Mouse (Mus musculus) neural tube, embryonic 13.5 days (tissue): ENCODE measurements around the gene Kctd7. TPM values are rescaled to one million over a fixed set of nuclear protein-coding genes. Genes with fewer than 3 reads are reported as not detected.
A peak's percentile ranks its signal among the peaks of the same experiment; 100 is the strongest.

Experiments used
- ATAC-seq: fragments of 200-750 bp; cut with Nextera tagmentation; 2 replicates; pipeline ENCODE4 v1.8.0; 2017; ENCODE audit warnings: low read depth, mild to moderate bottlenecking, moderate TSS enrichment, moderate library complexity
- H3K27ac ChIP-seq: fragments of 300-500 bp; sonication (generic); replicated peaks from 2 replicates; pipeline ENCODE4 v1.5.1; 2015; ENCODE audit warnings: moderate library complexity, mild to moderate bottlenecking, inconsistent platforms
- H3K27me3 ChIP-seq: fragments of 300-500 bp; sonication (generic); 2 replicates; pipeline ENCODE4 v1.6.1; 2015; ENCODE audit warnings: mild to moderate bottlenecking, inconsistent platforms
- H3K36me3 ChIP-seq: fragments of 300-500 bp; sonication (generic); 2 replicates; pipeline ENCODE4 v1.6.1; 2015; ENCODE audit warnings: mild to moderate bottlenecking, inconsistent platforms
- H3K4me1 ChIP-seq: fragments of 300-500 bp; sonication (generic); replicated peaks from 2 replicates; pipeline ENCODE4 v1.6.1; 2015; ENCODE audit warnings: inconsistent platforms
- H3K4me2 ChIP-seq: fragments of 300-500 bp; sonication (generic); 2 replicates; pipeline ENCODE4 v1.6.1; 2015; ENCODE audit warnings: inconsistent platforms, mild to moderate bottlenecking, moderate library complexity
- H3K4me3 ChIP-seq: fragments of 300-500 bp; sonication (generic); 2 replicates; pipeline ENCODE4 v1.5.1; 2015; ENCODE audit warnings: mild to moderate bottlenecking, inconsistent platforms
- H3K9ac ChIP-seq: fragments of 300-500 bp; sonication (generic); 2 replicates; pipeline ENCODE4 v1.6.1; 2015; ENCODE audit warnings: moderate library complexity, mild to moderate bottlenecking, inconsistent platforms
- H3K9me3 ChIP-seq: fragments of 300-500 bp; sonication (generic); 2 replicates; pipeline ENCODE4 v1.6.1; 2016; ENCODE audit warnings: inconsistent platforms
- WGBS: fragments of 180-500 bp; shearing (Covaris S2); methylation state at CpG from one replicate; pipeline ENCODE4 v1.1.7; 2015; 5-methylcytosine and 5-hydroxymethylcytosine counted together
- polyA plus RNA-seq: library from polyadenylated mRNA; unstranded; fragments of >200 nt; fragmentation: Nextera tagmentation; extraction: Ambion mirVana; gene quantifications from 2 replicates; pipeline ENCODE4 v1.2.1, GENCODE M21; 2015

Kctd7 gene
- polyA plus RNA-seq, 1 experiment from 2014 or later: 16.7 TPM

GRCm38 (mm10) chr5:130120070-130120736, 24.5 kb upstream of the Kctd7 start:
- Histone ChIP-seq H3K4me3 (no peak overlapping the region), H3K9ac (no peak overlapping the region), H3K27ac (0 out of 2 replicates have a peak overlapping the region, but pooled peaks have one; percentile 0), H3K4me2 (no peak overlapping the region), H3K36me3 (peaks cover 11% of the 10 kb centered on the region; the same call in 1 of the 2 replicates), H3K4me1 (peaks cover 39% of the 10 kb centered on the region), H3K9me3 (no peaks in the 10 kb centered on the region), H3K27me3 (no peaks in the 10 kb centered on the region)
- WGBS: 87% methylated on average over 12 of the region's 12 CpGs
- no peak for ATAC-seq

DNA sequence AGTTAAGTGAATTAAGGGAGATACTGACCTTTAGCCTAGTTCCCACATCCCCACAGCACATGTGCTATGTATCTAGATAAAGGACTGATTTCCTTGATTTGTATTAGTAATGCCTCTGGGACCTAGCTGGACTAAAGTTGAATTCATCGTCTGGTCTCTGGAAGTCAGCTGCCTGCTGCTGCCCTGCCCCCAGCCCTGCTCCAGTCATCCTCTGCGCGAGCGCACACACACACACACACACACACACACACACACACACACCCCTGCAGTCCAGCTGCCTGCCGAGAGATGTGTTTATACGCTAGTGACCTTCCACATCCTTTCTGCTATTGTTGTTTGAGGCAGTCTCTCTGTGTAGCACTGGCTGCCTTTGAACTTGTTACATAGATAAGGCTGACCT, 23.8 kb upstream of the Kctd7 start:
- H3K27me3 ChIP-seq: no peaks in the 10 kb centered on the region
- peak; percentile 19; the same call in 1 of the 2 replicates for ATAC-seq

GRCm38 (mm10) chr5:130122355-130122754, 22.3 kb upstream of the Kctd7 start:
- no peaks in the 10 kb centered on the region for H3K27me3 ChIP-seq
- H3K4me2 ChIP-seq: no peak overlapping the region
- H3K9ac ChIP-seq: no peak overlapping the region
- H3K4me3 ChIP-seq: no peak overlapping the region
- peaks cover 37% of the 10 kb centered on the region for H3K4me1 ChIP-seq
- no peak overlapping the region for H3K27ac ChIP-seq
- H3K36me3 ChIP-seq: no peaks in the 10 kb centered on the region
- no peak for ATAC-seq
- 89% methylated on average over 2 of the region's 2 CpGs for WGBS
- H3K9me3 ChIP-seq: no peaks in the 10 kb centered on the region

More for the DNA sequence above, 23.8 kb upstream of the Kctd7 start:
- H3K4me2 ChIP-seq: no peak overlapping the region
- peaks cover 39% of the 10 kb centered on the region for H3K4me1 ChIP-seq
- H3K36me3 ChIP-seq: peaks cover 6% of the 10 kb centered on the region; the same call in 1 of the 2 replicates
- H3K9me3 ChIP-seq: no peaks in the 10 kb centered on the region
- H3K4me3 ChIP-seq: no peak overlapping the region
- H3K27ac ChIP-seq: no peak overlapping the region
- no peak overlapping the region for H3K9ac ChIP-seq
- 54% methylated on average over 6 of the region's 6 CpGs for WGBS

DNA sequence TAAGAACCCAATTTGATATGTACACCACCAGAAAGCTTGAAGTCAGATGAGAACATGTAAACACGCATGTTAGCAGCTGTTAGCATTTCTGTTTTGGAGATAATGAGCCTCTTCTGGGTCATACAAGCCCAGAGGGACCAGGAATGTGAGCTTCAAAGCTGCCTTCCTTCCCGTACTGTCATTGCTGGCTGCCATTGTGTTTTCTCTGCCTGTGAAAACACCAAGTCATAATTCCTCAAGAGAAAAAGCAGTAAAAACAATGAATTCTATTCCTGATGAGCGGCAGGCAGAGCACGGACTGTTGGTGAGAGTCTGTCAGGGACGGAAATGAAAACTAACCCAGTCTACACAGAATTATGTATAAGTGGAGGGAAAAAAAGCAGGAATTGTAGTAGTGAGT, 20.4 kb upstream of the Kctd7 start:
- no peak overlapping the region for H3K4me2 ChIP-seq
- no peaks in the 10 kb centered on the region for H3K36me3 ChIP-seq
- H3K27me3 ChIP-seq: no peaks in the 10 kb centered on the region
- WGBS: 47% methylated on average over 5 of the region's 5 CpGs
- H3K9ac ChIP-seq: no peak overlapping the region
- peaks cover 27% of the 10 kb centered on the region for H3K4me1 ChIP-seq
- no peak for ATAC-seq
- no peaks in the 10 kb centered on the region for H3K9me3 ChIP-seq
- no peak overlapping the region for H3K4me3 ChIP-seq
- peak overlapping the region; percentile 71 for H3K27ac ChIP-seq

- no peak overlapping the region for H3K27ac ChIP-seq
- H3K4me2 ChIP-seq: no peak overlapping the region
- H3K36me3 ChIP-seq: peaks cover 3% of the 10 kb centered on the region; the same call in 1 of the 2 replicates
- no peak overlapping the region; the same call in 1 of the 2 replicates for H3K9ac ChIP-seq
- no peak overlapping the region for H3K4me3 ChIP-seq
- ATAC-seq: no peak
- peaks cover 17% of the 10 kb centered on the region for H3K4me1 ChIP-seq
- no peaks in the 10 kb centered on the region for H3K27me3 ChIP-seq
- 60% methylated on average over 11 of the region's 11 CpGs for WGBS
- H3K9me3 ChIP-seq: no peaks in the 10 kb centered on the region
Measured at GRCm38 (mm10) chr5:130128686-130129523, 15.8 kb upstream of the Kctd7 start.

GRCm38 (mm10) chr5:130129524-130129793, 15.2 kb upstream of the Kctd7 start:
- Histone ChIP-seq H3K36me3 (peaks cover 6% of the 10 kb centered on the region; the same call in 1 of the 2 replicates), H3K9ac (no peak overlapping the region), H3K4me1 (peaks cover 11% of the 10 kb centered on the region; the same call in 1 of the 2 replicates), H3K27me3 (no peaks in the 10 kb centered on the region), H3K9me3 (no peaks in the 10 kb centered on the region), H3K4me2 (no peak overlapping the region), H3K4me3 (no peak overlapping the region), H3K27ac (no peak overlapping the region)
- WGBS: 88% methylated on average over 5 of the region's 5 CpGs
- ATAC-seq: no peak

- Histone ChIP-seq H3K4me2 (no peak overlapping the region), H3K36me3 (peaks cover 20% of the 10 kb centered on the region; the same call in 1 of the 2 replicates), H3K27me3 (no peaks in the 10 kb centered on the region), H3K4me1 (no peaks in the 10 kb centered on the region), H3K9ac (no peak overlapping the region), H3K4me3 (no peak overlapping the region), H3K9me3 (no peaks in the 10 kb centered on the region), H3K27ac (no peak overlapping the region)
- ATAC-seq: no peak
- 95% methylated on average over 13 of the region's 13 CpGs for whole genome bisulfite sequencing
Measured at GRCm38 (mm10) chr5:130136597-130136996, 8.1 kb upstream of the Kctd7 start.

GRCm38 (mm10) chr5:130139393-130139792, 5.3 kb upstream of the Kctd7 start:
- Histone ChIP-seq H3K36me3 (peaks cover 18% of the 10 kb centered on the region; the same call in 1 of the 2 replicates), H3K4me3 (no peak overlapping the region), H3K4me1 (peaks cover 5% of the 10 kb centered on the region; the same call in 1 of the 2 replicates), H3K9ac (no peak overlapping the region), H3K4me2 (no peak overlapping the region), H3K27me3 (no peaks in the 10 kb centered on the region), H3K9me3 (no peaks in the 10 kb centered on the region), H3K27ac (no peak overlapping the region)
- whole genome bisulfite sequencing: 30% methylated on average over 8 of the region's 8 CpGs
- peak; percentile 20; the same call in 1 of the 2 replicates for ATAC-seq

GRCm38 (mm10) chr5:130141138-130141537, 3.5 kb upstream of the Kctd7 start:
- Histone ChIP-seq H3K9ac (no peak overlapping the region), H3K27me3 (no peaks in the 10 kb centered on the region), H3K4me3 (no peak overlapping the region), H3K4me1 (peaks cover 16% of the 10 kb centered on the region), H3K4me2 (no peak overlapping the region), H3K27ac (no peak overlapping the region), H3K36me3 (0 out of 2 replicates have a peak, but pooled peaks cover 8% of the 10 kb centered on the region), H3K9me3 (no peaks in the 10 kb centered on the region)
- no peak for ATAC-seq
- WGBS: 84% methylated on average over 5 of the region's 5 CpGs

GRCm38 (mm10) chr5:130142041-130142440, 2.6 kb upstream of the Kctd7 start:
- H3K4me3 ChIP-seq: no peak overlapping the region
- no peak overlapping the region for H3K27ac ChIP-seq
- peaks cover 21% of the 10 kb centered on the region for H3K4me1 ChIP-seq
- no peak for ATAC-seq
- WGBS: 72% methylated on average over 4 of the region's 4 CpGs
- H3K9ac ChIP-seq: no peak overlapping the region
- H3K36me3 ChIP-seq: no peaks in the 10 kb centered on the region
- H3K9me3 ChIP-seq: no peaks in the 10 kb centered on the region
- no peaks in the 10 kb centered on the region for H3K27me3 ChIP-seq
- no peak overlapping the region for H3K4me2 ChIP-seq

GRCm38 (mm10) chr5:130143101-130143500, 1.6 kb upstream of the Kctd7 start:
- no peak for ATAC-seq
- no peak overlapping the region for H3K9ac ChIP-seq
- no peaks in the 10 kb centered on the region for H3K27me3 ChIP-seq
- no peak overlapping the region for H3K27ac ChIP-seq
- no peak overlapping the region for H3K4me2 ChIP-seq
- peaks cover 3% of the 10 kb centered on the region for H3K36me3 ChIP-seq
- H3K9me3 ChIP-seq: no peaks in the 10 kb centered on the region
- peaks cover 26% of the 10 kb centered on the region for H3K4me1 ChIP-seq
- no peak overlapping the region for H3K4me3 ChIP-seq
- WGBS: 88% methylated on average over 7 of the region's 7 CpGs

GRCm38 (mm10) chr5:130143977-130144333, 706 bp upstream of the Kctd7 start:
- Histone ChIP-seq H3K4me3 (peak overlapping the region; percentile 69), H3K27ac (peak overlapping the region; percentile 87), H3K4me1 (peaks cover 26% of the 10 kb centered on the region), H3K4me2 (peak overlapping the region; percentile 84), H3K9me3 (no peaks in the 10 kb centered on the region), H3K36me3 (peaks cover 12% of the 10 kb centered on the region), H3K27me3 (no peaks in the 10 kb centered on the region), H3K9ac (peak overlapping the region; percentile 52)
- ATAC-seq: peak; percentile 70
- WGBS: 3% methylated on average over 20 of the region's 20 CpGs
